Mouse (Mus musculus): ENCODE measurements around the gene Susd6.

GRCm38 (mm10) chr12:80769697-80770096 lies 20.6 kb upstream of the Susd6 start:
- TF ChIP-seq UBTF (IDR thresholded peaks at IDR 0.05; ENCODE audit: low read depth, low read length) (no peak), POLR2A (IDR thresholded peaks at IDR 0.05; ENCODE audit: low read depth, low read length) (no peak), MAFK (IDR thresholded peaks at IDR 0.05; ENCODE audit: insufficient replicate concordance, low read length) (no peak), CTCF (conservative IDR thresholded peaks at IDR 0.05 in 1 of 2, IDR thresholded peaks at IDR 0.05 in 1 of 2; ENCODE audit: low read depth in 2 of 2, low read length in 2 of 2) (peak; percentile 90 to 95), JUN (IDR thresholded peaks at IDR 0.05; ENCODE audit: insufficient read depth, low read depth, low read length) (no peak), ZMIZ1 (IDR thresholded peaks at IDR 0.05; ENCODE audit: low read depth, low read length) (no peak), TCF12 (IDR thresholded peaks at IDR 0.05; ENCODE audit: low read depth, low read length) (no peak), TBP (conservative IDR thresholded peaks at IDR 0.05; ENCODE audit: low read depth, low read length) (no peak), HCFC1 (IDR thresholded peaks at IDR 0.05; ENCODE audit: low read depth, low read length) (no peak), MAX (IDR thresholded peaks at IDR 0.05; ENCODE audit: low read length) (no peak), MYC (IDR thresholded peaks at IDR 0.05; ENCODE audit: low read depth, low read length) (no peak), POLR2AphosphoS2 (IDR thresholded peaks at IDR 0.05; ENCODE audit: low read depth, low read length) (no peak), RCOR1 (conservative IDR thresholded peaks at IDR 0.05; ENCODE audit: low read depth, low read length) (no peak), EP300 (IDR thresholded peaks at IDR 0.05; ENCODE audit: low read length) (no peak)

All from CH12.LX (cell line).